Mouse (Mus musculus): ENCODE results near the gene Sdsl. TPM values are rescaled to one million over a fixed set of nuclear protein-coding genes. Genes with fewer than 3 reads are reported as not detected.

Gene Sdsl
- polyA plus RNA-seq, 1 experiment from 2014 or later = 6.0 TPM

- peaks cover 35% of the 10 kb centered on the region for H3K27me3 ChIP-seq (replicated peaks)
- no peak overlapping the region for H3K27ac ChIP-seq
Observed at GRCm38 (mm10) chr5:120420106-120420505, 52.5 kb downstream of the Sdsl start.

GRCm38 (mm10) chr5:120413436-120413835, 59.2 kb downstream of the Sdsl start:
- 84% methylated on average over 6 of the region's 6 CpGs for WGBS
- no peak overlapping the region for H3K4me3 ChIP-seq
- no peak for ATAC-seq (replicated peaks)
- H3K4me2 ChIP-seq = no peak overlapping the region
- no peak overlapping the region for H3K9ac ChIP-seq
- peaks cover 17% of the 10 kb centered on the region; the same call in 1 of the 2 replicates for H3K27me3 ChIP-seq (replicated peaks)
- H3K27ac ChIP-seq = no peak overlapping the region
- no peaks in the 10 kb centered on the region for H3K9me3 ChIP-seq
- H3K4me1 ChIP-seq = peaks cover 24% of the 10 kb centered on the region
- H3K36me3 ChIP-seq (replicated peaks) = no peaks in the 10 kb centered on the region

More at GRCm38 (mm10) chr5:120420106-120420505, 52.5 kb downstream of the Sdsl start:
- Histone ChIP-seq H3K9ac (no peak overlapping the region), H3K9me3 (no peaks in the 10 kb centered on the region), H3K4me3 (no peak overlapping the region), H3K4me2 (no peak overlapping the region), H3K36me3 (replicated peaks) (no peaks in the 10 kb centered on the region), H3K4me1 (peaks cover 10% of the 10 kb centered on the region; the same call in 1 of the 2 replicates)
- WGBS = 82% methylated on average over 8 of the region's 8 CpGs
- no peak for ATAC-seq (replicated peaks)

GRCm38 (mm10) chr5:120409385-120410378, 62.9 kb downstream of the Sdsl start:
- under 1% methylated on average over 41 of the region's 41 CpGs for WGBS
- peaks cover 7% of the 10 kb centered on the region; the same call in 1 of the 2 replicates for H3K27me3 ChIP-seq (replicated peaks)

GRCm38 (mm10) chr5:120408933-120409332, 63.7 kb downstream of the Sdsl start:
- H3K4me1 ChIP-seq = peaks cover 25% of the 10 kb centered on the region
- H3K9ac ChIP-seq = peak overlapping the region; percentile 35; the same call in 1 of the 2 replicates
- peak overlapping the region; percentile 94 for H3K27ac ChIP-seq
- peak overlapping the region; percentile 33 for H3K4me3 ChIP-seq
- H3K27me3 ChIP-seq (replicated peaks) = peaks cover 7% of the 10 kb centered on the region; the same call in 1 of the 2 replicates
- no peaks in the 10 kb centered on the region for H3K36me3 ChIP-seq (replicated peaks)
- peak overlapping the region; percentile 58 for H3K4me2 ChIP-seq
- WGBS = 53% methylated on average over 14 of the region's 14 CpGs
- no peaks in the 10 kb centered on the region for H3K9me3 ChIP-seq
- peak; percentile 73 for ATAC-seq (replicated peaks)

More at GRCm38 (mm10) chr5:120409385-120410378, 62.9 kb downstream of the Sdsl start:
- ATAC-seq (replicated peaks) = peak; percentile 85
- peak overlapping the region; percentile 35 for H3K9ac ChIP-seq
- H3K4me2 ChIP-seq = peak overlapping the region; percentile 58
- H3K27ac ChIP-seq = peak overlapping the region; percentile 94
- H3K4me1 ChIP-seq = peaks cover 25% of the 10 kb centered on the region
- H3K4me3 ChIP-seq = peak overlapping the region; percentile 33
- H3K36me3 ChIP-seq (replicated peaks) = no peaks in the 10 kb centered on the region
- H3K9me3 ChIP-seq = no peaks in the 10 kb centered on the region

Other genes with a start within 250 kb of the Sdsl start
- gene Lhx5, start 41.1 kb downstream of the Sdsl start, polyA plus RNA-seq (2015; fragmentation: Nextera tagmentation; extraction: Ambion mirVana) = 36.8 and 41.5 TPM in 2 replicates
- gene Sds, start 3.7 kb upstream of the Sdsl start, polyA plus RNA-seq (2015; fragmentation: Nextera tagmentation; extraction: Ambion mirVana) = 0.36 TPM in 1 of 2 replicates, not detected in the other
- gene Plbd2, start 30.8 kb upstream of the Sdsl start, polyA plus RNA-seq (2015; fragmentation: Nextera tagmentation; extraction: Ambion mirVana) = 36.8 and 37.2 TPM in 2 replicates
- 1.6 and 2.5 TPM in 2 replicates for gene Slc8b1, start 38.4 kb upstream of the Sdsl start, polyA plus RNA-seq (2015; fragmentation: Nextera tagmentation; extraction: Ambion mirVana)
- gene Tpcn1, start 115.9 kb upstream of the Sdsl start, polyA plus RNA-seq (2015; fragmentation: Nextera tagmentation; extraction: Ambion mirVana) = 15.8 and 17.7 TPM in 2 replicates
- 1.7 and 1.8 TPM in 2 replicates for gene Iqcd, start 116.2 kb upstream of the Sdsl start, polyA plus RNA-seq (2015; fragmentation: Nextera tagmentation; extraction: Ambion mirVana)
- 28.3 and 30.6 TPM in 2 replicates for gene Rita1, start 139.8 kb upstream of the Sdsl start, polyA plus RNA-seq (2015; fragmentation: Nextera tagmentation; extraction: Ambion mirVana)
- gene Ddx54, start 139.9 kb upstream of the Sdsl start, polyA plus RNA-seq (2015; fragmentation: Nextera tagmentation; extraction: Ambion mirVana) = 39.9 and 43.7 TPM in 2 replicates
- 0.44 and 0.70 TPM in 2 replicates for gene Cfap73, start 161.4 kb upstream of the Sdsl start, polyA plus RNA-seq (2015; fragmentation: Nextera tagmentation; extraction: Ambion mirVana)
- 1.0 and 1.6 TPM in 2 replicates for gene Rasal1, start 176.0 kb upstream of the Sdsl start, polyA plus RNA-seq (2015; fragmentation: Nextera tagmentation; extraction: Ambion mirVana)
- 64.5 and 68.9 TPM in 2 replicates for gene Dtx1, start 239.1 kb upstream of the Sdsl start, polyA plus RNA-seq (2015; fragmentation: Nextera tagmentation; extraction: Ambion mirVana)

Measured in midbrain, embryonic 15.5 days (tissue).